Mouse (Mus musculus): ENCODE measurements at regions not wholly inside any gene's neighbourhood (a gene's known extent, or its start where the extent isn't known, plus 50 kb on each side); places are given as distances from the start of the nearest gene placed in this dataset.

DNA sequence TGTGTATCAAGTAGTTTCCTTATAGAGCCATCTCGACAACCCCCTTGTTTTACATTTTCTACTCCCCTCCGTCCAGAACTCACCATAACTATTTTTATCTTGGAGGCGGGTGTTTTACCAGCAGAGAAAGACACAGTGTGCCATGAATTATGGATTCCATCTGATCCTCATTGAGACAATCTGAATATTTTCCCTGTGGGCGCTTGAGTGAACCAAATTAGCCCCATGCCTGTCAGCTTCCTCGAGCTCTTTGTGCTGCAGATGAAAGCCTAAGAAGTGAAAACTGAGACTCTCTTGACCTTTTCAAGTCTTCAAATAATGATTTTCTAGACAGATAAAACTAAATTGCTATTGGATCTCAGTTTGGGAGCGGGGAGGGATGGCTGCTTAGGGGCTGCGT lies 134.0 kb upstream of the Ddx18 start:
- ATAC-seq (ENCODE audit: low FRiP score, low TSS enrichment) (peak; percentile 44; the same call in 1 of the 2 replicates), DNase-seq (peak; percentile 75)
- Histone ChIP-seq H3K9ac (replicated peaks; ENCODE audit: low read length) (no peak overlapping the region), H3K9me3 (ENCODE audit: control insufficient read depth, low read length) (no peaks in the 10 kb centered on the region), H3K4me1 (ENCODE audit: control insufficient read depth, insufficient read depth, low read length) (no peaks in the 10 kb centered on the region), H3K4me2 (ENCODE audit: low read length) (no peak overlapping the region), H3K27ac (replicated peaks; ENCODE audit: low read depth, low read length) (peak overlapping the region; percentile 60), H3K27me3 (ENCODE audit: control insufficient read depth, insufficient read depth, low read length) (no peaks in the 10 kb centered on the region), H3K4me3 (replicated peaks; ENCODE audit: low read depth, low read length) (no peak overlapping the region), H3K36me3 (ENCODE audit: control insufficient read depth, insufficient read depth, low read length) (no peaks in the 10 kb centered on the region)
- 37% methylated on average over 7 of the region's 7 CpGs for WGBS

- ATAC-seq (ENCODE audit: low FRiP score, low TSS enrichment) (no peak), DNase-seq (no peak)
- no peak overlapping the region for H3K9ac ChIP-seq (replicated peaks; ENCODE audit: low read length)
- no peak overlapping the region for H3K4me2 ChIP-seq (ENCODE audit: low read length)
- no peaks in the 10 kb centered on the region for H3K36me3 ChIP-seq (ENCODE audit: control insufficient read depth, insufficient read depth, low read length)
- no peaks in the 10 kb centered on the region for H3K27me3 ChIP-seq (ENCODE audit: control insufficient read depth, insufficient read depth, low read length)
- WGBS, result 92% methylated on average over 1 of the region's 1 CpGs
- H3K4me1 ChIP-seq (ENCODE audit: control insufficient read depth, insufficient read depth, low read length), result no peaks in the 10 kb centered on the region
- no peak overlapping the region for H3K4me3 ChIP-seq (replicated peaks; ENCODE audit: low read depth, low read length)
- H3K9me3 ChIP-seq (ENCODE audit: control insufficient read depth, low read length), result no peaks in the 10 kb centered on the region
- no peak overlapping the region for H3K27ac ChIP-seq (replicated peaks; ENCODE audit: low read depth, low read length)
Observed at GRCm38 (mm10) chr1:121653901-121654300, 86.1 kb upstream of the Ddx18 start.

DNA sequence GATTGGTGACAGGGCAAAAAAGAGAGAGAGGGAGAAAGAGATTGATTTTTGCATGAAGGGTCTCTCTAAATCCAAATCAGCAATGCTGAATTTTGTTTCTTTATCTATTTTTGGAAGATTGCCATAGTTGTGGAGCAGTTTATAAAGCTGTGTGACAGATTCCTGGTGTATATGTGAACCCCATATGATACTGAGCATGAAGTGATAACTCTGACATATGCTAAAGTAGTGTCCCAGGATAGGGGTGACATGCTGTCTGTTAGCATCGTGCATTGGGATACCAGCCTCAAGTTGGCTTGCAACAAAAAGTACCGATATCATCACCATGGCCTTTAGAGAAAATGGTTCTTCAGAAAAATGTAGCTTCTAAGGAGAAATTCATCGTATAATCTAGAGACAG lies 82.3 kb upstream of the Ddx18 start:
- no peak overlapping the region for H3K27ac ChIP-seq (replicated peaks; ENCODE audit: low read depth, low read length)
- WGBS, result 92% methylated on average over 3 of the region's 3 CpGs
- H3K4me1 ChIP-seq (ENCODE audit: control insufficient read depth, insufficient read depth, low read length), result no peaks in the 10 kb centered on the region
- no peaks in the 10 kb centered on the region for H3K27me3 ChIP-seq (ENCODE audit: control insufficient read depth, insufficient read depth, low read length)
- ATAC-seq (ENCODE audit: low FRiP score, low TSS enrichment), result no peak
- H3K36me3 ChIP-seq (ENCODE audit: control insufficient read depth, insufficient read depth, low read length), result no peaks in the 10 kb centered on the region
- H3K9me3 ChIP-seq (ENCODE audit: control insufficient read depth, low read length), result no peaks in the 10 kb centered on the region
- H3K4me2 ChIP-seq (ENCODE audit: low read length), result no peak overlapping the region
- DNase-seq, result no peak
- H3K4me3 ChIP-seq (replicated peaks; ENCODE audit: low read depth, low read length), result no peak overlapping the region
- H3K9ac ChIP-seq (replicated peaks; ENCODE audit: low read length), result no peak overlapping the region

GRCm38 (mm10) chr1:121631466-121631865 lies 63.7 kb upstream of the Ddx18 start:
- Histone ChIP-seq H3K27me3 (ENCODE audit: control insufficient read depth, insufficient read depth, low read length) (no peaks in the 10 kb centered on the region), H3K4me1 (ENCODE audit: control insufficient read depth, insufficient read depth, low read length) (no peaks in the 10 kb centered on the region), H3K9me3 (ENCODE audit: control insufficient read depth, low read length) (no peaks in the 10 kb centered on the region), H3K4me2 (ENCODE audit: low read length) (no peak overlapping the region), H3K4me3 (replicated peaks; ENCODE audit: low read depth, low read length) (no peak overlapping the region), H3K36me3 (ENCODE audit: control insufficient read depth, insufficient read depth, low read length) (no peaks in the 10 kb centered on the region), H3K27ac (replicated peaks; ENCODE audit: low read depth, low read length) (no peak overlapping the region), H3K9ac (replicated peaks; ENCODE audit: low read length) (no peak overlapping the region)
- WGBS, result 89% methylated on average over 2 of the region's 2 CpGs
- DNase-seq (no peak), ATAC-seq (ENCODE audit: low FRiP score, low TSS enrichment) (no peak)

DNA sequence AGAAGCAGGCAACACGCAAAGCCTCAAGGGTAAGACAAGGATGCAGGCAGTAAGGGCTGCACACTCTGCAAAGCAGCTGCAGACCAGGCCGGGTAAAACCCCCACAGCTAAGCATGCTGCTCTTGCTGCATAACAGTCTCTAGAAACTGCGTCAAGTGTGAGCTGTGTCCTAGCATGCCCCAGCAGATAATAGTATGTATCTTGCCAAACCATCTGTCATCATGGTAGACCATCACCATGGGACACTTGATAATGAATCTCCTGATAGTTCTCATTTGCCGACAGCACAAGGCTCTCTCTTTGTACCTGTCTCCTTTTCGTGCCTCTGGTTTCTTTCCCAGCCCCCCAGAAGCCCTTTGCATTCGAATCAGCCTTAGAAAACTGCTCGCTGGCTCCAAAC lies 52.5 kb upstream of the Ddx18 start:
- Histone ChIP-seq H3K4me1 (ENCODE audit: control insufficient read depth, insufficient read depth, low read length) (0 out of 2 replicates have a peak, but pooled peaks cover 3% of the 10 kb centered on the region), H3K36me3 (ENCODE audit: control insufficient read depth, insufficient read depth, low read length) (no peaks in the 10 kb centered on the region), H3K4me2 (ENCODE audit: low read length) (no peak overlapping the region), H3K9ac (replicated peaks; ENCODE audit: low read length) (no peak overlapping the region), H3K27me3 (ENCODE audit: control insufficient read depth, insufficient read depth, low read length) (no peaks in the 10 kb centered on the region), H3K9me3 (ENCODE audit: control insufficient read depth, low read length) (no peaks in the 10 kb centered on the region), H3K27ac (replicated peaks; ENCODE audit: low read depth, low read length) (no peak overlapping the region; the same call in 1 of the 2 replicates), H3K4me3 (replicated peaks; ENCODE audit: low read depth, low read length) (no peak overlapping the region)
- DNase-seq (no peak), ATAC-seq (ENCODE audit: low FRiP score, low TSS enrichment) (no peak; the same call in 1 of the 2 replicates)
- 59% methylated on average over 7 of the region's 7 CpGs for WGBS

DNA sequence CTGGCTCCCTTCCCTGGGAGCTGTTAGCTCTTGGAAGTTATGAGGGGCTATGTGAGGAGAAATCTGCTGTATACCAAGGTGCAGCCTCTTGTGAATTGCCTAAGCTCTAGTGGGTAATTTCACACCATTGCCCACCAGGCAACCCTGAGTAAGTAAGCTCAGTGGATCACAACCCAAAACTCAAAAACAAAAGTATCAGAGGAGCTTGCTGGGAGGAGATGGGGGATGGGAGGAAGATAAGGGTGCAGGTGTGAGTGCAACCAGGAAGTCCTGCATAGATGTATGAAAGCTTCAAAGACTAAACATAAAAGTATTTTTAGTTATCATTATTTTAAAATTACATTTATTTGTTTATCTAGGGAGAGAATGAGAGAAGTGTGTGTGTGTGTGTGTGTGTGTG lies 50.8 kb upstream of the Ddx18 start:
- no peaks in the 10 kb centered on the region for H3K27me3 ChIP-seq (ENCODE audit: control insufficient read depth, insufficient read depth, low read length)
- H3K9ac ChIP-seq (replicated peaks; ENCODE audit: low read length), result no peak overlapping the region
- H3K36me3 ChIP-seq (ENCODE audit: control insufficient read depth, insufficient read depth, low read length), result no peaks in the 10 kb centered on the region
- H3K4me3 ChIP-seq (replicated peaks; ENCODE audit: low read depth, low read length), result no peak overlapping the region
- H3K4me1 ChIP-seq (ENCODE audit: control insufficient read depth, insufficient read depth, low read length), result 0 out of 2 replicates have a peak, but pooled peaks cover 3% of the 10 kb centered on the region
- no peak overlapping the region for H3K4me2 ChIP-seq (ENCODE audit: low read length)
- DNase-seq (no peak), ATAC-seq (ENCODE audit: low FRiP score, low TSS enrichment) (no peak)
- no peak overlapping the region for H3K27ac ChIP-seq (replicated peaks; ENCODE audit: low read depth, low read length)
- no peaks in the 10 kb centered on the region for H3K9me3 ChIP-seq (ENCODE audit: control insufficient read depth, low read length)
